Mouse (Mus musculus): Measurements from ENCODE around the gene Olfr1054.
"Not testable (repeated sequence)": the region's sequence is repeated elsewhere in the genome, so short reads cannot be mapped to it uniquely, and the experiment has no call there.

Olfr1054 gene

GRCm38 (mm10) chr2:86335333-86335732 lies at the start of gene Olfr1054:
TSS of gene Olfr1054 (minus strand) at chr2:86335433.
- DNase-seq (ENCODE audit: low spot score): no peak

- no peak for DNase-seq (ENCODE audit: low spot score)
Observed at GRCm38 (mm10) chr2:86378293-86378692, 43.1 kb upstream of the Olfr1054 start, which contains the start of gene Olfr1057. TSS of gene Olfr1057 (minus strand) at chr2:86378393.

- DNase-seq (ENCODE audit: low spot score): not testable (repeated sequence)
Observed at GRCm38 (mm10) chr2:86366342-86366741, 31.1 kb upstream of the Olfr1054 start.

- DNase-seq (ENCODE audit: low spot score): no peak
Observed at GRCm38 (mm10) chr2:86362369-86362768, 27.1 kb upstream of the Olfr1054 start, which contains the start of gene Olfr1056. TSS of gene Olfr1056 (minus strand) at chr2:86362469.

- DNase-seq (ENCODE audit: low spot score): not testable (repeated sequence)
Observed at GRCm38 (mm10) chr2:86351751-86352150, 16.5 kb upstream of the Olfr1054 start.

GRCm38 (mm10) chr2:86350184-86350583 lies 15.0 kb upstream of the Olfr1054 start, which contains the start of gene Olfr1055:
TSS of gene Olfr1055 (minus strand) at chr2:86350284.
- no peak for DNase-seq (ENCODE audit: low spot score)

GRCm38 (mm10) chr2:86315184-86315583 lies 20.0 kb downstream of the Olfr1054 start, which contains the start of gene Olfr1053:
TSS of gene Olfr1053 (minus strand) at chr2:86315284.
- DNase-seq (ENCODE audit: low spot score): no peak

GRCm38 (mm10) chr2:86292155-86292554 lies 43.1 kb downstream of the Olfr1054 start, which contains the start of gene Olfr1052:
TSS of gene Olfr1052 (plus strand) at chr2:86292455.
- no peak for DNase-seq (ENCODE audit: low spot score)

Data from spleen, adult 12 weeks (tissue).